Mouse (Mus musculus) olfactory bulb, adult 2 months (tissue): ENCODE measurements around the gene Vmn1r235.

ENCODE experiments used
- CTCF ChIP-seq: fragments of 200-500 bp; IDR thresholded peaks from 2 replicates; pipeline ENCODE4 v1.5.1; 2012; ENCODE audit warnings: low read depth, mild to moderate bottlenecking, low read length, moderate library complexity; ENCODE audit not compliant: insufficient read depth
- POLR2A ChIP-seq: fragments of 200-500 bp; IDR thresholded peaks from 2 replicates; pipeline ENCODE4 v1.6.1; 2012; ENCODE audit warnings: mild to moderate bottlenecking, low read depth, low read length, moderate library complexity; ENCODE audit not compliant: insufficient read depth

DNA sequence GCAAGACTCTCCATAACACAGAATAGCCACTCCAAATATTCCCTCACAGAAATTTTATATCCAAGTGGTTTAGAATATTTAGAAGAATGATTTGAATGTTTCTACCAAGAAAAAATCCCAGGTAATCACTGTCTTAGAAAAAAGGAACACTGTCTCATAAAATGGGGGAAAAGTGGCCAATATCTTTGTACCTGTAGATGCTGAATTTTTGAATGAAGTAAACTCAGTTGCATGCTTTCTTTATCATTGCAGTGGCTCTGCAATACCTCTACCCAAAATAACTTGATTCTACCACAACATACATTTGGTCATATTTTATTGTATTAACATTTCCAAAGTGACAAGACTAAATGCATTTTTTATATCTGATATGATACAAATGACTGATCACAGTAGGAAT lies at the start of gene Vmn1r235:
- TF ChIP-seq CTCF = no peak
- TF ChIP-seq POLR2A = no peak
